Mouse (Mus musculus) gastrocnemius, postnatal 36 days (tissue): ENCODE data around the gene Rgcc. TPM values are rescaled to one million over a fixed set of nuclear protein-coding genes. Genes with fewer than 3 reads are reported as not detected.
A peak's percentile ranks its signal among the peaks of the same experiment; 100 is the strongest.

Source experiments
- DNase-seq, 2 experiments: peaks; one replicate each; pipeline ENCODE4 v3.0.0; 2022
- intact Hi-C: fragments of 180-260 bp; cut with DNase I; formaldehyde crosslinking; loops from one replicate; pipeline ENCODE4 v1.15.1; 2025
- long read RNA-seq, 2 experiments: library from polyadenylated mRNA; stranded (forward); transcript quantifications; one replicate each; pipeline ENCODE4 v2.0.0; 2021
- total RNA-seq, 2 experiments: library from RNA; stranded (reverse); gene quantifications; 2 replicates each; pipeline ENCODE4 v1.2.3; 2021

Gene Rgcc
- 10 to 100 TPM; 36.2 to 47.3 TPM for total RNA-seq
- long read RNA-seq, experiment 1, transcript Rgcc-201 (5 exons, 918 nt) = major isoform, 165 of 187 reads
- long read RNA-seq, experiment 1, partial matches to known transcripts = 19 of 187 reads
- long read RNA-seq, experiment 1, other reads (novel, unspliced or antisense) = 3 of 187 reads
- long read RNA-seq, experiment 2, transcript Rgcc-201 (5 exons, 918 nt) = major isoform, 187 of 203 reads
- long read RNA-seq, experiment 2, partial matches to known transcripts = 12 of 203 reads
- long read RNA-seq, experiment 2, other reads (novel, unspliced or antisense) = 4 of 203 reads

GRCm38 (mm10) chr14:79301466-79301875 lies at the start of gene Rgcc:
TSS of gene Rgcc (minus strand) at chr14:79301645.
- intact Hi-C loops = loop anchor here (2.0 kb wide), 1 partner anchor 177 kb away; no protein-coding TSS in a partner anchor
- peak; percentile 89 to 93 for DNase-seq

GRCm38 (mm10) chr14:79346384-79346783 lies 44.9 kb upstream of the Rgcc start:
- intact Hi-C loops = no loop called here
- no peak for DNase-seq

GRCm38 (mm10) chr14:79335613-79336012 lies 34.2 kb upstream of the Rgcc start:
- intact Hi-C loops = no loop called here
- DNase-seq = no peak

DNA sequence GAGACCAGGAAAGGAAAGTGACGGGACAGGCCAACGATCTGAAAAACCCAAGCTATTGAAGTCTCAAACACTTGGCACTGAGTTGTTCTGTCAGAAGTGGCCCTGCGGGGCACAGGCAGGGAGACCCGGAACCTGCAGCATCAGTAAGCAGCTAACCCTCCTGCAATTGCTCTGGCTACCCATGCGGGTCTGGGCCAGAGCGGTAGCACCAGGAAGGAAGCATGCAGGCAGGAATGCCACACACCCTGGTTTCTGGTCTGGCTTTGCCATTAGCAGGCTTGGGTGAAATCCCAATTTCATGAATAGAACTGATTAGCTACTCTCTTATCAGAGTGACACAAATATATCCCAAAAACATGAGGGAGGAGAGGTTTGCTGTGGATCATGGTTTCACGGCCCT lies 30.5 kb upstream of the Rgcc start:
- intact Hi-C loops = no loop called here
- DNase-seq = no peak

DNA sequence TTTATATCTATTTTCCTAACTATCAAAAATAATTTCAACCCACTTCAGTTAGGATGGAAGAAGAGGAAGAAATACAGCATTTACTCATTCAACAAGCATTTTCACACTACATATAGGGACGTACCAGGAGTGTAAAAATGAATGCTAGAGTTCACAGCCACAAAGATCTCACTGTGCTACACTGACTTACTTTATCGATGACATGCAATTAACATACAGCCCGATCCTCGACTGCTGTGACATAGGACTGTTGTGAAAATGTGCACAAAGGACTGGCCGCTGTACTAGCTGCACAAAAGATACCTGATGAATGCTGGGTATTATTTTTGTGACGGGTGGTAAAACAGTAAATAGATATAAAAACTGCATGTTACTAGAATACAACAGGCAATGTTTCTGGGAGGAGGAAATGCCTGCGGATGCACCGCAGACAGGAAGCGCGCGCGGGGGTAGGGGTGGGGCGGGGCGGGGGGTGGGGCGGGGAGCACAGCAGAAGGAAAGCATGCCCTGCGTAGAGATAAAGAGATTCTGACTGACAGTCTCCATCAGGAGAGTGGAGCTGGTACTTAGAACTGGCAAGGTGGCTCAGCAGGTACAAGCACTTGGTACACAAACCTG lies 29.6 kb upstream of the Rgcc start:
- DNase-seq = no peak
- intact Hi-C loops = no loop called here

- intact Hi-C loops = loop anchor here (10.0 kb wide), 1 partner anchor 652 kb away; no protein-coding TSS in a partner anchor
- DNase-seq = no peak
Measured at GRCm38 (mm10) chr14:79327033-79327432, 25.6 kb upstream of the Rgcc start.

DNA sequence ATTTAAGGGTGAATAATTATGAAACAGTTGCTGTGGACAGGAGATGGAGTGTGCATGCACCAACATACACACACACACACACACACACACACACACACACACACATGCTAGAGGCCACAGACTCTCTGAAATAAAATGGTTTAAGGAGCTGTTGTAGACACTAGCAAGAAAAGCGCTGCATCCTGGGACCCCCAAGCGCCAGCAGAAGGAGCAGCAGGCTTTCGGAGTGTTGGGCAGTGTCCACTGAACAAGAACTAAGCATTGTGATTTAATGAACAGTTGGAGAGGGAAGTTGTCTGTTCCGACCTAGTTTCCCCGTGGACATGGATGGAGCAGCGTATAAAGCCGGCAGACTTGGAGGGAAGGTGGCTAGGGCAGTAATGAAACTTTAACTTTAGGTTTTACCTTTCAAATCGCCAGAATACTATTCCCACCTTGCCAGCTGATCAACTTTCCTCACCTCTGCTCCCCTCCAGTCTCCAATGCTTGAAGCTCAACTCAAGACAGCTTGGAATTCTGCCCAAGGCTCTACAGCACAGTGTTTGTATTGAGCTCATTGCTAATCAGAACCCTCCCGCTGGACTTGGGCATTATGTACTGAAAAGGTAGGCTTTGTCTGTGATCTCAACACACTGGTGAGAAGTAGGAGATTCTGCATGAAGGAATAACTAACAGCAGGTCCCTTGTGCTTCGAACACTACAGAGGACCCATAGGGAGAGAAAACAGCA lies 22.8 kb upstream of the Rgcc start:
- DNase-seq = no peak
- intact Hi-C loops = loop anchor here (2.0 to 10.0 kb wide), 2 partner anchors 199 to 649 kb away; no protein-coding TSS in a partner anchor

DNA sequence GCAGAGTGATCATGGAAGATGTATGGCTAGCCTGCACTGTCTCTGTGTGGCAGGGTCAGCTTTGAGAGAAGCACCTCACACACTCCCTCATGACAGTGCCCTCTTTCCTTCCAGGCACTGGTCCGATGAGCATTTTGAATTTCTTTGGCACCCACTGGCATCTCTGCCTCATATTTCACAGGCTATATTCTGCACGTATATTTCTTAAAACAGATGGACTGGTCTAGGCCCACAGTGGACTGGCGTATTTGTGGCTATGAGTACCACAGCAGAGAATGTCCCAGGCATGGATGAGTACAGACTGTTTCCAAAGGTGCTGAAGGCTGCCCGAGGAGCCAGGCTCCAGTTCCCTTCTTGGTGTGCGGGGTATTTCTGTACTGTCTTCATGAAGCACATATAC lies 20.4 kb upstream of the Rgcc start:
- no peak for DNase-seq
- intact Hi-C loops = loop anchor here (10.0 kb wide), 1 partner anchor 647 kb away; no protein-coding TSS in a partner anchor

- DNase-seq = no peak
- intact Hi-C loops = loop anchor here (10.0 kb wide), 1 partner anchor 646 kb away; no protein-coding TSS in a partner anchor
Measured at GRCm38 (mm10) chr14:79321152-79321551, 19.7 kb upstream of the Rgcc start.

GRCm38 (mm10) chr14:79317602-79318001 lies 16.2 kb upstream of the Rgcc start:
- DNase-seq = no peak
- intact Hi-C loops = no loop called here

DNA sequence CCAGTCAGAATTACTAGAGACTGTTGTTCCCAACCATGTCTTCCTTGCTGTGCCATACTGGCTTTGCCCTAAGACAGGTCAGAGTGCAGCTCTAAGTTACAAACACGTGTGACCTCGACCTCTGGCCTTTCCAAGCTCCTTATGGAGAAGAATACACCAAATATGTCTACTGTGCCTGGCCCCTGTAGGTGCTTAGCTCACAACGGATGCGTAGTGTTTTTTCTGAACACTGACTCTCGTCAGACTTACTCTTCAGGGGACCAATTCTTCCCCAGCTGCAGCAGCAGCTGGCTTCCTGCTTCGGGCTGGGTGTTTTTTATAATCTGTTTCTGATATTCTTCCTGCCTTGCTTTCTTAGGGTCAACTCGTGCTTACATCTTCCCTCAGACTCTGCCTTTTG lies 14.4 kb upstream of the Rgcc start:
- no peak for DNase-seq
- intact Hi-C loops = no loop called here

DNA sequence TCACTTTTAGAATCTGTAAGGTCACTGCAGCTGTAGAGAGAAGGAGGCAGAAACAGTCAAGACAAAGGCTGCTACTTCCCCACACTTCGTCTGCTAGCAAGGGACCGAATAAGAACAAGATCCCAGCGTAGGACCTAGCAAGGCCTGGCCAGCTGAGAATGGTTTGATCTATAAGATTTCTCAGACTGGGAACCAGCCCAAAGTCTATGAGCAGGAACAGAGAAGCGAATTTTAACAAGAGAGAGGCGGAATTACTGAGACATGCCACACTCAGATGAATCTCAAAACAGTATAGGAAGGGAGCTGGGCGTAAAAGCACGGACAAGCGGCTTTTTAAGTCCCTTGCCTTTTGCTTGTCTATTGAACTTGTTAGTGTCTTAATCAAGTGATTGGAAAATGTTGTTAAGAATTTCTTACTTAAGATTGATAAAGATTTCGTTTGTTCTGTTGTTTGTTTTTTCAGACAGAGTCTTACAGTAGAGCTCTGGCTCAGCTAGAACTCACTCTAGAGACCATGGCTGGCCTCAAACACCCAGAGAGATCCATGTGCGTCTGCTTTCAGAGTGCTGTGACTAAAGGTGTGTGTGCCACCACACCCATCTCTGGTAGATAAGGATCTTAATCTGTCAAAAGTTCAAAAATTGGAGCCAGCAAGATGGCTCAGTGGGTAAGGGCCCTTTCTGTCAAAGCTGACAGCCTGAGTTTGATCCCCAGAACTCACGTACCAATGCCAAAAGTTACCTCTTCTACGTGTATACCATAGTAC lies 13.0 kb upstream of the Rgcc start:
- no peak for DNase-seq

GRCm38 (mm10) chr14:79313439-79314175 lies 12.2 kb upstream of the Rgcc start:
- intact Hi-C loops = no loop called here
- DNase-seq = no peak

More for the DNA sequence above, 13.0 kb upstream of the Rgcc start:
- intact Hi-C loops = no loop called here

DNA sequence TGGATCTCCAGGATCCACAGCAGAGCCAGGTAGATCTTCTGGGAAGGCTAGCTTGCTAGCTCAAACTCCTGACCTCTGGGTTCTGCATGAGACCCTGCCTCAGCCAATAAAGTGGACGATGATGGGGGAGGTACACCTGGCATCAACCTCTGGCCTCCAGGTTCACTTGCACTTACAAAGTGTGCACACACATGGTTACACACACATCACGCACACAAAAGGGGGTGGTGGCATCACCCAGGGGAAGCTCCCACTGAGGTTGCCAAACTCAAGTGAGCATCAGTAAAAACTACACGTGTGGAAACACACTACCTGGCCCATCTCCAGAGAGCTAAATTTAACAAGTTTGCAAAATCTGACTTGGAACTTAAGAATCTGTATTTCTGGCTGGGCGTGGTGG lies 11.3 kb upstream of the Rgcc start:
- intact Hi-C loops = no loop called here
- DNase-seq = no peak

- intact Hi-C loops = no loop called here
- no peak for DNase-seq
Measured at GRCm38 (mm10) chr14:79311918-79312454, 10.5 kb upstream of the Rgcc start.

GRCm38 (mm10) chr14:79309115-79309514 lies 7.7 kb upstream of the Rgcc start:
- intact Hi-C loops = no loop called here
- DNase-seq = no peak

GRCm38 (mm10) chr14:79308364-79308763 lies 6.9 kb upstream of the Rgcc start:
- DNase-seq = no peak
- intact Hi-C loops = no loop called here

- intact Hi-C loops = no loop called here
- no peak for DNase-seq
Measured at GRCm38 (mm10) chr14:79307908-79308307, 6.5 kb upstream of the Rgcc start.

- no peak for DNase-seq
- intact Hi-C loops = no loop called here
Measured at GRCm38 (mm10) chr14:79307138-79307537, 5.7 kb upstream of the Rgcc start.
